Mouse (Mus musculus) C2C12 (cell line): ENCODE data around the gene Slc35b2. TPM values are rescaled to one million over a fixed set of nuclear protein-coding genes. Genes with fewer than 3 reads are reported as not detected.

Source experiments
- H3K27me3 ChIP-seq: one replicate; pipeline ENCODE4 v1.6.1; 2011; ENCODE audit not compliant: control insufficient read depth, insufficient read depth, insufficient read length
- H3K36me3 ChIP-seq: one replicate; pipeline ENCODE4 v1.6.1; 2011; ENCODE audit not compliant: control insufficient read depth, insufficient read depth
- H3K4me3 ChIP-seq: one replicate; pipeline ENCODE4 v1.5.1; 2011; ENCODE audit warnings: mild to moderate bottlenecking, control low read depth; ENCODE audit not compliant: poor library complexity, insufficient read depth, severe bottlenecking
- H3K79me2 ChIP-seq: one replicate; pipeline ENCODE4 v1.6.1; 2011; ENCODE audit not compliant: control insufficient read depth, insufficient read depth
- H3K79me3 ChIP-seq: one replicate; pipeline ENCODE4 v1.6.1; 2011; ENCODE audit warnings: low read depth, control low read depth
- H3ac ChIP-seq: one replicate; pipeline ENCODE3; 2011; ENCODE audit warnings: low read depth; ENCODE audit not compliant: control insufficient read depth, insufficient read length
- CEBPB ChIP-seq: IDR thresholded peaks from one replicate; pipeline ENCODE4 v1.6.1; 2011; ENCODE audit warnings: low read depth, mild to moderate bottlenecking, control low read depth, moderate library complexity
- CTCF ChIP-seq: IDR thresholded peaks from one replicate; pipeline ENCODE4 v1.5.1; 2011; ENCODE audit not compliant: control insufficient read depth, insufficient read depth, insufficient read length
- FOSL1 ChIP-seq: IDR thresholded peaks from one replicate; pipeline ENCODE4 v1.8.0; 2011; ENCODE audit warnings: mild to moderate bottlenecking, low read length; ENCODE audit not compliant: poor library complexity, insufficient read depth, severe bottlenecking
- MAX ChIP-seq: IDR thresholded peaks from one replicate; pipeline ENCODE4 v1.6.1; 2011; ENCODE audit warnings: mild to moderate bottlenecking, control low read depth
- MYOD1 ChIP-seq: IDR thresholded peaks from one replicate; pipeline ENCODE4 v1.6.1; 2011; ENCODE audit warnings: low read depth; ENCODE audit not compliant: control insufficient read depth, insufficient read length
- MYOG ChIP-seq: IDR thresholded peaks from one replicate; pipeline ENCODE4 v1.6.1; 2011; ENCODE audit not compliant: control insufficient read depth, insufficient read length; ENCODE audit errors: extremely low read depth
- USF1 ChIP-seq: IDR thresholded peaks from one replicate; pipeline ENCODE4 v1.6.1; 2011; ENCODE audit warnings: low read depth, mild to moderate bottlenecking, control low read depth, moderate library complexity
- polyA plus RNA-seq: library from polyadenylated mRNA; unstranded; fragments of >200 nt; fragmentation: generic; extraction: Trizol; gene quantifications from one replicate; pipeline ENCODE4 v1.2.1, GENCODE M21; 2012; ENCODE audit warnings: missing spikeins

The Slc35b2 gene
- polyA plus RNA-seq, 1 experiment, result 131 TPM

- Histone ChIP-seq H3K36me3 (peaks cover 69% of the 10 kb centered on the region), H3K27me3 (no peaks in the 10 kb centered on the region), H3K79me3 (peaks cover 36% of the 10 kb centered on the region), H3K4me3 (no peak overlapping the region), H3ac (no peak overlapping the region), H3K79me2 (peaks cover 54% of the 10 kb centered on the region)
- TF ChIP-seq MYOD1 (no peak), MAX (no peak), USF1 (no peak), CEBPB (no peak), CTCF (no peak), FOSL1 (no peak), MYOG (no peak)
These were observed 24.7 kb downstream of the Slc35b2 start for GRCm38 (mm10) chr17:45588370-45588769.

- no peak overlapping the region for H3K4me3 ChIP-seq
- H3K79me3 ChIP-seq, result peaks cover 45% of the 10 kb centered on the region
- no peak for TF ChIP-seq MAX
- TF ChIP-seq MYOG, result no peak
- no peak for TF ChIP-seq CTCF
- peaks cover 63% of the 10 kb centered on the region for H3K79me2 ChIP-seq
- peaks cover 63% of the 10 kb centered on the region for H3K36me3 ChIP-seq
- no peaks in the 10 kb centered on the region for H3K27me3 ChIP-seq
- H3ac ChIP-seq, result no peak overlapping the region
These were observed 25.6 kb downstream of the Slc35b2 start for GRCm38 (mm10) chr17:45589236-45589635.

- H3K4me3 ChIP-seq, result no peak overlapping the region
- peaks cover 63% of the 10 kb centered on the region for H3K36me3 ChIP-seq
- peaks cover 51% of the 10 kb centered on the region for H3K79me3 ChIP-seq
- no peak overlapping the region for H3ac ChIP-seq
- peaks cover 69% of the 10 kb centered on the region for H3K79me2 ChIP-seq
- H3K27me3 ChIP-seq, result no peaks in the 10 kb centered on the region
- TF ChIP-seq MYOD1 (no peak), MYOG (no peak), CTCF (no peak), CEBPB (no peak), MAX (no peak), USF1 (no peak)
These were observed 26.2 kb downstream of the Slc35b2 start for GRCm38 (mm10) chr17:45589844-45590243.

- Histone ChIP-seq H3K79me3 (peaks cover 55% of the 10 kb centered on the region), H3K4me3 (no peak overlapping the region), H3K79me2 (peaks cover 75% of the 10 kb centered on the region), H3K27me3 (no peaks in the 10 kb centered on the region), H3K36me3 (peaks cover 63% of the 10 kb centered on the region), H3ac (no peak overlapping the region)
- no peak for TF ChIP-seq MAX
- TF ChIP-seq MYOD1, result no peak
- no peak for TF ChIP-seq CTCF
- TF ChIP-seq MYOG, result no peak
- no peak for TF ChIP-seq USF1
- no peak for TF ChIP-seq CEBPB
- TF ChIP-seq FOSL1, result no peak
These were observed 26.7 kb downstream of the Slc35b2 start for GRCm38 (mm10) chr17:45590410-45590809.

GRCm38 (mm10) chr17:45591701-45592605, 28.3 kb downstream of the Slc35b2 start:
- H3K79me2 ChIP-seq, result peaks cover 75% of the 10 kb centered on the region
- TF ChIP-seq MAX (no peak), CTCF (no peak), CEBPB (no peak), MYOD1 (no peak), MYOG (no peak), FOSL1 (no peak), USF1 (no peak)
- H3K27me3 ChIP-seq, result no peaks in the 10 kb centered on the region
- H3K4me3 ChIP-seq, result no peak overlapping the region
- peaks cover 55% of the 10 kb centered on the region for H3K79me3 ChIP-seq
- H3ac ChIP-seq, result peak overlapping the region; percentile 39
- peaks cover 48% of the 10 kb centered on the region for H3K36me3 ChIP-seq
